Mouse (Mus musculus) MEL (cell line): Measurements from ENCODE around the gene Ak1. TPM values are rescaled to one million over a fixed set of nuclear protein-coding genes. Genes with fewer than 3 reads are reported as not detected.

Experiments
- DNase-seq: peaks from one replicate; pipeline ENCODE4 v3.0.0; 2011; ENCODE audit warnings: low read depth, low spot score
- H3K27ac ChIP-seq: 2 replicates; pipeline ENCODE4 v1.5.1; 2012; ENCODE audit warnings: low read depth, mild to moderate bottlenecking, control low read depth, low read length, moderate library complexity; ENCODE audit not compliant: control insufficient read depth
- H3K27me3 ChIP-seq, 2 experiments: fragments of 150-350 bp in 1 of 2; sonication (generic) in 1 of 2; 2 replicates each; pipeline ENCODE4 v1.6.1; 2012; ENCODE audit warnings: low read length in 2 of 2, mild to moderate bottlenecking in 2 of 2, improper control_type of control experiment in 1 of 2, moderate library complexity in 1 of 2; ENCODE audit not compliant: insufficient read depth in 2 of 2, control insufficient read depth in 1 of 2
- H3K36me3 ChIP-seq, 2 experiments: 2 replicates each; pipeline ENCODE4 v1.6.1; 2012 to 2014; ENCODE audit warnings: low read length in 2 of 2, improper control_type of control experiment in 1 of 2, inconsistent platforms in 1 of 2, mild to moderate bottlenecking in 1 of 2; ENCODE audit not compliant: insufficient read depth in 2 of 2, control insufficient read depth in 1 of 2
- H3K4me1 ChIP-seq, 2 experiments: fragments of 150-350 bp in 1 of 2; sonication (generic) in 1 of 2; 2 replicates each; pipeline ENCODE4 v1.6.1; 2012; ENCODE audit warnings: low read length in 2 of 2, improper control_type of control experiment in 1 of 2, mild to moderate bottlenecking in 1 of 2; ENCODE audit not compliant: insufficient read depth in 2 of 2, control insufficient read depth in 1 of 2
- H3K4me3 ChIP-seq, 2 experiments: fragments of 150-350 bp in 1 of 2; sonication (generic) in 1 of 2; 2 replicates each; pipeline ENCODE4 v1.5.1; 2012; ENCODE audit warnings: low read depth in 2 of 2, low read length in 2 of 2, mild to moderate bottlenecking in 2 of 2, moderate library complexity in 2 of 2, control low read depth in 1 of 2, improper control_type of control experiment in 1 of 2; ENCODE audit not compliant: control insufficient read depth in 1 of 2, insufficient read depth in 1 of 2
- H3K79me2 ChIP-seq: 2 replicates; pipeline ENCODE4 v1.6.1; 2012; ENCODE audit warnings: mild to moderate bottlenecking, low read length, moderate library complexity; ENCODE audit not compliant: control insufficient read depth, poor library complexity, insufficient read depth
- H3K9ac ChIP-seq: 2 replicates; pipeline ENCODE4 v1.6.1; 2012; ENCODE audit warnings: low read depth, mild to moderate bottlenecking, control low read depth, low read length, moderate library complexity; ENCODE audit not compliant: control insufficient read depth, poor library complexity, severe bottlenecking
- H3K9me3 ChIP-seq: fragments of 150-350 bp; sonication (generic); replicated peaks from 2 replicates; pipeline ENCODE4 v1.6.1; 2012; ENCODE audit warnings: mild to moderate bottlenecking, low read length, improper control_type of control experiment, moderate library complexity; ENCODE audit not compliant: insufficient read depth
- BHLHE40 ChIP-seq: IDR thresholded peaks from 2 replicates; pipeline ENCODE4 v1.6.1; 2012; ENCODE audit warnings: low read depth, mild to moderate bottlenecking, inconsistent platforms, low read length, improper control_type of control experiment, borderline replicate concordance
- CHD1 ChIP-seq: IDR thresholded peaks from 2 replicates; pipeline ENCODE4 v1.6.1; 2012; ENCODE audit warnings: low read depth, mild to moderate bottlenecking, inconsistent platforms, low read length, improper control_type of control experiment
- CTCF ChIP-seq, 3 experiments: IDR thresholded peaks in 2 of 3; conservative IDR thresholded peaks in 1 of 3; 2 replicates each; pipeline ENCODE4 v1.5.1; 2011 to 2012; ENCODE audit warnings: low read length in 3 of 3, low read depth in 2 of 3, mild to moderate bottlenecking in 2 of 3, improper control_type of control experiment in 1 of 3, inconsistent platforms in 1 of 3, mixed read lengths in 1 of 3, moderate library complexity in 1 of 3; ENCODE audit not compliant: control insufficient read depth in 1 of 3, insufficient read depth in 1 of 3, poor library complexity in 1 of 3, severe bottlenecking in 1 of 3
- E2F4 ChIP-seq: IDR thresholded peaks from 2 replicates; pipeline ENCODE4 v1.6.1; 2011; ENCODE audit warnings: low read depth, low read length, improper control_type of control experiment, borderline replicate concordance
- ELF1 ChIP-seq: IDR thresholded peaks from 2 replicates; pipeline ENCODE4 v1.6.1; 2014; ENCODE audit warnings: low read depth, mild to moderate bottlenecking, inconsistent platforms, low read length, improper control_type of control experiment, moderate library complexity
- EP300 ChIP-seq, 2 experiments: IDR thresholded peaks; 2 replicates each; pipeline ENCODE4 v1.6.1; 2011; ENCODE audit warnings: improper control_type of control experiment in 2 of 2, low read length in 2 of 2, low read depth in 1 of 2, mild to moderate bottlenecking in 1 of 2
- GABPA ChIP-seq: IDR thresholded peaks from 2 replicates; pipeline ENCODE4 v1.6.1; 2012; ENCODE audit warnings: low read depth, mild to moderate bottlenecking, inconsistent platforms, low read length, improper control_type of control experiment, moderate library complexity
- GATA1 ChIP-seq: IDR thresholded peaks from 2 replicates; pipeline ENCODE4 v1.6.1; 2011; ENCODE audit warnings: low read depth, low read length, improper control_type of control experiment
- HCFC1 ChIP-seq: IDR thresholded peaks from 2 replicates; pipeline ENCODE4 v1.6.1; 2012; ENCODE audit warnings: low read depth, mild to moderate bottlenecking, inconsistent platforms, low read length, improper control_type of control experiment, moderate library complexity
- MAFK ChIP-seq: IDR thresholded peaks from 2 replicates; pipeline ENCODE4 v1.6.1; 2011; ENCODE audit warnings: low read depth, mild to moderate bottlenecking, low read length, improper control_type of control experiment, borderline replicate concordance
- MAZ ChIP-seq: IDR thresholded peaks from 2 replicates; pipeline ENCODE4 v1.6.1; 2012; ENCODE audit warnings: low read depth, mild to moderate bottlenecking, inconsistent platforms, low read length, improper control_type of control experiment
- MEF2A ChIP-seq: IDR thresholded peaks from 2 replicates; pipeline ENCODE4 v1.6.1; 2014; ENCODE audit warnings: low read depth, mild to moderate bottlenecking, inconsistent platforms, low read length, improper control_type of control experiment; ENCODE audit not compliant: poor library complexity, insufficient replicate concordance, severe bottlenecking; ENCODE audit errors: extremely low read depth
- MXI1 ChIP-seq: IDR thresholded peaks from 2 replicates; pipeline ENCODE4 v1.6.1; 2011; ENCODE audit warnings: mild to moderate bottlenecking, low read depth, low read length, improper control_type of control experiment
- NELFE ChIP-seq: IDR thresholded peaks from 2 replicates; pipeline ENCODE4 v1.6.1; 2011; ENCODE audit warnings: low read depth, low read length, improper control_type of control experiment
- NRF1 ChIP-seq: IDR thresholded peaks from 2 replicates; pipeline ENCODE4 v1.6.1; 2014; ENCODE audit warnings: low read depth, mild to moderate bottlenecking, inconsistent platforms, low read length, improper control_type of control experiment, moderate library complexity; ENCODE audit not compliant: poor library complexity, insufficient read depth, severe bottlenecking
- POLR2A ChIP-seq, 2 experiments: IDR thresholded peaks; 2 replicates each; pipeline ENCODE4 v1.6.1; 2011 to 2012; ENCODE audit warnings: low read length in 2 of 2, mild to moderate bottlenecking in 2 of 2, control low read depth in 1 of 2, improper control_type of control experiment in 1 of 2, low read depth in 1 of 2, moderate library complexity in 1 of 2; ENCODE audit not compliant: control insufficient read depth in 1 of 2, insufficient read depth in 1 of 2, poor library complexity in 1 of 2
- POLR2AphosphoS2 ChIP-seq: IDR thresholded peaks from 2 replicates; pipeline ENCODE4 v1.6.1; 2011; ENCODE audit warnings: low read length, improper control_type of control experiment
- POLR2AphosphoS5 ChIP-seq: IDR thresholded peaks from 2 replicates; pipeline ENCODE4 v1.6.1; 2012; ENCODE audit warnings: low read depth, borderline replicate concordance, mild to moderate bottlenecking, inconsistent platforms, low read length, moderate library complexity, mixed read lengths
- RAD21 ChIP-seq: IDR thresholded peaks from 2 replicates; pipeline ENCODE4 v1.6.1; 2011; ENCODE audit warnings: mild to moderate bottlenecking, low read depth, low read length, improper control_type of control experiment
- SMC3 ChIP-seq: IDR thresholded peaks from 2 replicates; pipeline ENCODE4 v1.6.1; 2011; ENCODE audit warnings: low read depth, low read length, improper control_type of control experiment
- TAL1 ChIP-seq: IDR thresholded peaks from 2 replicates; pipeline ENCODE4 v1.6.1; 2012; ENCODE audit warnings: mild to moderate bottlenecking, inconsistent platforms, low read length, moderate library complexity, mixed read lengths
- TBP ChIP-seq: IDR thresholded peaks from 2 replicates; pipeline ENCODE4 v1.8.0; 2011; ENCODE audit warnings: low read depth, low read length, improper control_type of control experiment
- UBTF ChIP-seq: IDR thresholded peaks from 2 replicates; pipeline ENCODE4 v1.6.1; 2012; ENCODE audit warnings: low read depth, mild to moderate bottlenecking, inconsistent platforms, low read length, improper control_type of control experiment, moderate library complexity, borderline replicate concordance; ENCODE audit not compliant: insufficient read depth
- USF1 ChIP-seq: IDR thresholded peaks from 2 replicates; pipeline ENCODE4 v1.6.1; 2014; ENCODE audit warnings: low read depth, mild to moderate bottlenecking, inconsistent platforms, low read length, improper control_type of control experiment, moderate library complexity
- USF2 ChIP-seq, 2 experiments: IDR thresholded peaks; 2 replicates each; pipeline ENCODE4 v1.6.1; 2011 to 2012; ENCODE audit warnings: improper control_type of control experiment in 2 of 2, low read length in 2 of 2, borderline replicate concordance in 1 of 2, inconsistent platforms in 1 of 2, low read depth in 1 of 2, mild to moderate bottlenecking in 1 of 2; ENCODE audit not compliant: insufficient read depth in 1 of 2
- ZMIZ1 ChIP-seq: IDR thresholded peaks from 2 replicates; pipeline ENCODE4 v1.6.1; 2012; ENCODE audit warnings: low read depth, mild to moderate bottlenecking, inconsistent platforms, low read length, improper control_type of control experiment, moderate library complexity
- polyA plus RNA-seq, 2 experiments: library from polyadenylated mRNA; stranded (reverse) in 1 of 2; unstranded in 1 of 2; fragments of >175 nt in 1 of 2; fragments of >200 nt in 1 of 2; gene quantifications; 2 replicates each; pipeline versions ENCODE4 v1.2.1 to v1.2.4; 2012; ENCODE audit warnings: low replicate concordance in 2 of 2, low read depth in 1 of 2; ENCODE audit not compliant: insufficient read length in 2 of 2, insufficient read depth in 1 of 2, missing spikeins in 1 of 2
- total RNA-seq: library from RNA; depleted of rRNA; stranded (reverse); fragments of 300-350 nt; gene quantifications from 2 replicates; pipeline ENCODE4 v1.2.3, GENCODE M21; 2012

Gene Ak1
- total and polyA plus RNA-seq, 3 experiments: 0.12 to 0.13 TPM; not detected in 1

DNA sequence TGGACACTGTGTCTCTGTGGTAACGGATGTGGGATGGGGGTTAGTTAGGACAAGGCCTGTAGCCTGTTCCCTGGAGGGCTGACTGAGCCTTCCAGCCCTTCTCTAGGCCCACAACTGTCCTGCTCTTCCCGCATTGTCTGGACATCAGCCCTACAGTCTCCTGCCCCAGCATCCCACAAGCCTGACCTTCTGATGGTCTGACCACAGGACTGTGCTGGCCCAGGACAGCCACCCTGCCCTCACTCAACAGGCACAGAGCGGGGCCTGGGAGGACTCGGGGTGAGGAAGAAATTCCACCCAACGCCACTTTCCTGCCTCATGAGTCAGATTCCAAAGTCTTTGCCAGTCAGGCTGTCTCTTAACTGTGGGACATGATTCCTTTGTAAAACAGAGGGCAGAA is 23.9 kb upstream of the Ak1 start:
- no peak for DNase-seq
- Histone ChIP-seq H3K36me3 (peaks cover 0 to 5% of the 10 kb centered on the region in 2 experiments; a peak in 1 of 4 replicates), H3K4me3 (no peak overlapping the region), H3K4me1 (peaks cover 0 to 3% of the 10 kb centered on the region in 2 experiments; a peak in 2 of 4 replicates), H3K27ac (no peak overlapping the region), H3K27me3 (no peaks in the 10 kb centered on the region), H3K79me2 (no peaks in the 10 kb centered on the region), H3K9ac (no peak overlapping the region), H3K9me3 (no peaks in the 10 kb centered on the region)
- no peak for TF ChIP-seq CHD1
- TF ChIP-seq MAZ: no peak

DNA sequence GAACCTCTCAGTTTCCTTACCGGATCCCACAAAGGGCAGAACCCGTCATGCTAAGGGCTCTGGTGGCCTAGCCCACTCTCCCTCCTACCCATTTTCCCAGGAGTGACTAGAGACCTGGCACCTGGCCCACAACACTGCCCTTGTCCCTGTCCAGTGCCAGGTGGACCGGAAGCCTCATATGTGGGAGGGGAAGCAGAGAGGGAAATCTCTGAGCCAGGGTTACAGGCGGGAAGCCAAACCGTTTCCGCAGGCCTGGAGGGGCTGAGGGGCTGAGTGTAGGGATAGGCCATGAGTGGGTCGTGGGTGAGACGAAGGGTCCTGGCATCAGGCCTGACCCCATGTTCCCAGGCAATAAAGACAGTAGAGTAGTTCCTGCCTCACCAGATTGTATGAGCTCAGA is 23.1 kb upstream of the Ak1 start:
- Histone ChIP-seq H3K4me1 (peaks cover 0 to 3% of the 10 kb centered on the region in 2 experiments; a peak in 2 of 4 replicates), H3K27ac (no peak overlapping the region), H3K27me3 (no peaks in the 10 kb centered on the region), H3K36me3 (peaks cover 0 to 5% of the 10 kb centered on the region in 2 experiments; a peak in 1 of 4 replicates), H3K9ac (no peak overlapping the region), H3K79me2 (no peaks in the 10 kb centered on the region), H3K9me3 (no peaks in the 10 kb centered on the region), H3K4me3 (no peak overlapping the region)
- DNase-seq: no peak
- TF ChIP-seq HCFC1 (no peak), GATA1 (no peak), TBP (no peak), MEF2A (no peak), MAFK (no peak), ZMIZ1 (no peak), POLR2A (IDR thresholded peaks at IDR 0.05; ENCODE audit: control insufficient read depth in 1 of 2, insufficient read depth in 1 of 2, low read depth in 1 of 2, low read length in 2 of 2, poor library complexity in 1 of 2) (no peak), ELF1 (no peak), POLR2AphosphoS2 (no peak), SMC3 (no peak), EP300 (IDR thresholded peaks at IDR 0.05; ENCODE audit: low read depth in 1 of 2, low read length in 2 of 2) (no peak), RAD21 (no peak), E2F4 (no peak)

DNA sequence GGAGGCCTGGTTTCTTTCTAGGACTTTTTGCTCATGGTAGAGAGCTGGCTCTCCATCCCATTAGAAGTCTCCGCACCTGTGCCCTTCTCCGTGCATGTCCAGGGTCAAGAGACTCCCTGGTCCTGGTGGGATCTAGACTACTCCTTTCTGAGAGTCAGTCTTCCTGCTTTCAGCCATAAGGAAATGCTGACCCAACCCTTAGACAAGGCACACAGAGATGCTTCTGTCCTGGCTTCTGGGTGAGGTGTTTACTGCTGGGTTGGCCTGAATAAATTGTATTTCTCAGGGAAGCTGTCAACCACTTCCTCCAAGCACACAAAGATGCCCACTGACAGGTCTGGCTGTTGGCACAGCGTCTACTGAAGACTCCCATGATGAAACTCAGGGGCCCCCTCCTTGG is 22.1 kb upstream of the Ak1 start, which contains the start of gene St6galnac6:
St6galnac6 (plus strand) TSS at position 301 of the 400 bp plus-strand sequence.
- Histone ChIP-seq H3K36me3 (peaks cover 0 to 5% of the 10 kb centered on the region in 2 experiments; a peak in 1 of 4 replicates), H3K9me3 (no peaks in the 10 kb centered on the region), H3K4me3 (no peak within 1 kb of the TSS), H3K9ac (no peak within 1 kb of the TSS), H3K27ac (no peak within 1 kb of the TSS), H3K4me1 (peaks cover 0 to 3% of the 10 kb centered on the region in 2 experiments; a peak in 2 of 4 replicates), H3K79me2 (no peaks in the 10 kb centered on the region), H3K27me3 (no peaks in the 10 kb centered on the region)
- DNase-seq: no peak
- TF ChIP-seq BHLHE40 (no peak), RAD21 (no peak), MXI1 (no peak), MAZ (no peak), USF2 (IDR thresholded peaks at IDR 0.05; ENCODE audit: borderline replicate concordance in 1 of 2, insufficient read depth in 1 of 2, low read depth in 1 of 2, low read length in 2 of 2) (no peak), MAFK (no peak), CHD1 (no peak), POLR2AphosphoS5 (no peak), POLR2AphosphoS2 (no peak), NELFE (no peak), TAL1 (no peak), NRF1 (no peak), GATA1 (no peak), UBTF (no peak), GABPA (no peak), USF1 (no peak), CTCF (IDR thresholded peaks at IDR 0.05 in 2 of 3, conservative IDR thresholded peaks at IDR 0.05 in 1 of 3; ENCODE audit: control insufficient read depth in 1 of 3, insufficient read depth in 1 of 3, low read depth in 2 of 3, low read length in 3 of 3, poor library complexity in 1 of 3, severe bottlenecking in 1 of 3) (no peak)
